Mouse (Mus musculus) adrenal gland, postnatal 36 days (tissue): ENCODE measurements around the gene Akap7. TPM values are rescaled to one million over a fixed set of nuclear protein-coding genes. Genes with fewer than 3 reads are reported as not detected.

Experiments used
- DNase-seq, 2 experiments: peaks; one replicate each; pipeline ENCODE4 v3.0.0; 2021; ENCODE audit warnings: mixed read lengths in 1 of 2
- total RNA-seq, 2 experiments: library from RNA; stranded (reverse); gene quantifications; 2 replicates each; pipeline ENCODE4 v1.2.3; 2021

The Akap7 gene
- total RNA-seq, 2 experiments from 2014 or later = 54.9 to 72.6 TPM

DNA sequence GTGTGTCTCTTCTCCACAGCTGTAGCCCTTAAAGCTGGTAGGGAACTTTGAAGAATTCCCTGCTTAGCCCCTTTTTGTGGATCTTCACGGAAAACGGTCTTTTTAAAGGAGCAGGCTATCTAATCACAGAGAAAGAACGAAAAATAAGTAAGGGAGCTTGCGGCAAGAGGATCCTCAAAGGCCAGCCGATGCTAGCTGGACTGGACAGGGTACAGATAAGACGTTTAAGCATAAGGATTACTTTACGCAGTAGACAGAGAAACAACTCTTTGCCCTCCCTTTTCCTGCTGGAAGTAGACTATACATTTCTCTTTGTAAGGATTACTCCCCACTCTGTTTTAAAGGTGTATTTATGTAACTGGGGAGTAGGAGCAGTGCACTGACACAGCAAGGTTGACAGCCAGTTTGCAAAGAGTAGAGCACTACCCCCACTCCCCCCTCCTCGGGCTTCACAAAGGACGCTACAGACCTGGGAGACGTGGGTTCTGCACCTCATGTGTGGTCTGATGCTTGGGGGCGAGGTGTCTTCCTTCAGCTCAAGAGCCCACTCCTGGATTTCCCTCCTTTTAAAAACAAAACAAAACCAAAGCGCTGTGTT lies 9.9 kb downstream of the Akap7 start:
- DNase-seq = peak in 1 of 2 experiments; percentile 30

DNA sequence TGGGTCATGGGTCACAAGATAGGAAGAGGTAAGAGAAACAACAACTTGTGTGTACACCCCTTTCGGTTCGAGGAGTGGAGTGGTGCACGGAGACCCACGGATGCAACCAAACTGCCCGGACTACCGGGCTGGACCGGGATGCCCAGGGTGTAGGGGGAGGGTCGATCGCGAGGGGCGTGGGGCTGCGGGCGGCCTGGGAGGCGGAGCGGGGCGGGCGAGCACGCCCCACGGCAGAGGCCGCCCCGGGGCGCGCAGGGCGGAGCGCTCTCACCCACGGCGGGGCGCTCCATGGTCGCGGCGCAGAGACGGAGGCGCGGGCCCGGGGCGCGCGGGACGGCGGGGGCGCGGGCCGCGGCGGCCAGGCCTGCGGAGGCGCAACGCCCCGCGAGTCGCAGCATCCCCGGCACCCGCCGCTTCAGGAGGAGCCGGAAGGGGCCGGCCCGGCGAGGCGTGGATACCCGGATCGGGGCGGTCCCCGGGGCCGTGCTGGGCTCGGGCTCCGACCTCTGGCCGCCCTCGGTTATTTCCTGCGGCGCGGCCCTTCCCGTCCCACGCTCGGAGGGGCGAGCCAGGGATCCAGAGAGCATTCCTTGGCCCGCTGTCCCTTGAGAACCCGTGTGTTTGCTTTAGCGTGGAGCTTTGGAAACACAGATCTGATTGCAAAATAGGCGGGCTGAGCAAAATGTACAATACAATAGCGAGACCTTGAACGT lies 10.9 kb downstream of the Akap7 start:
- peak; percentile 91 to 96 for DNase-seq

DNA sequence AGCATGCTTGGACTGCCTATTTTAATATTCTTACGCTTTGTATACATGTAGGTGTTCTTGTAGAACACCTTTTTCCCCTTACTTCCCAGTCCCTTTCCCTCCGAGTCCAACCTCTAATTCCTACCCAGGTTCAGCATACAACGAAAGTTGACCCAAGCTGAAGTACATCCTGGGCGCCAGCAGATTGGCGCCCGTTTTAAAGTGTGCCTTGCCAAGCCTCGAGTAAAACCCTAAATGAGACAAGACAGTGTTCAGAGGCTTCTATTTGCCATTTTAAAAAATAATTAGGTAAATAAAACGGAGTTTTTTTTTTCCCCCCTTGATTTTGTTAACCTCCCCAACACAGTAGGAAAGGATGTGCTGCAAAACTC lies 11.4 kb downstream of the Akap7 start:
- DNase-seq = no peak

DNA sequence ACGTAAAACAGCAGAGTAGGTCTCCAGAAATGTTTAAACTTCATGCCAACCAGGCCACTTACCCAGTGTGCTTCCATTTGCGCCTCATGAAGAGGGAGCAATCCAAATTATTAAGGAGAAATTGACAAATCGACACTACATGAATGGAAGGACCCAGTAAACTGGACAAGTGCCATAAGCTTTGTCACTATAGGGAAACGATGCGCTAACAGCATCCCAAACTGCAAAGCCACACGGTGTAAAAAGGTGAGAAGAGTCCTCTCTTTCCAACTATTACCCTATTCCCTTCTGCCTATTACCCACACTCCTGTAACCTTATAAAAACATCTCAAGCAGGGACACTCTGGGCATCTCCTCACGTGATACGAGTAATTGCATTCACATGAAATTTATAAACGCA lies 11.8 kb downstream of the Akap7 start:
- no peak for DNase-seq

DNA sequence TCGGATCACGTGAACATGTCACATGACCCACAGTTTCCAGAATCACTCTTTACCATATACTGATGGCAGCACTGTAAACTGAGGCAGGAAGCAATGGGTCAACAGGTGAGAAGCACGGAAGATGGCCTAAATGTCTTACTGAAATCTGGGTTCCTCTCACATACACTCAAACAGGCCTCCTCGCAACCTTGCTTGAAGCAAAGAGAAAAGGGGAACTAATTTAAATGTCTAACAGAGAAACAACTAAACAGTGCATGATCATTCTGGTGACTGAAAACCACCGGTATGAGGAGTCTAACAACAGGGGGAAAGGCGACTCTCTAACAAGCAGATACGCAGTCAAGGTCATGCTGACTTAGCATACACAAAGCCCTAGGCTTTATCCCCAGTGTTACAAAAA lies 12.7 kb downstream of the Akap7 start:
- no peak for DNase-seq

DNA sequence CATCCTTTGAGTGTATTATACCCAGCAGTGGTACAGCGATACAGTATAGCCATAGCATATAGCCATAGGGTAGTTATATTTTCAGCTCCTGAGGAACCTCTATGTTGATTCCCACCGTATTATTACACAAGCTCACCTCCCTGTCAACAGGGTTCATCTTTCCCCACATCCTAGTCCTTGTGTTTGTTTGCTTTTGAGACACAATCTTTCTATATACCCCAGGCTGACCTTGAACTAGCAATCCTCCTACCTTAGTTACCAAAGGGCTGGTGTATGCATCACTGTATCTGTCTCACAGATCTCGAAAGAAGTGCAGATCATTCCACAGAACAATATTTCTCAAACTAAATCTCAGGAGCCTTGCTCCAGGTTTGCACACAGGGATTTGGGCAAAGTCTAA lies 13.9 kb downstream of the Akap7 start:
- no peak for DNase-seq

DNA sequence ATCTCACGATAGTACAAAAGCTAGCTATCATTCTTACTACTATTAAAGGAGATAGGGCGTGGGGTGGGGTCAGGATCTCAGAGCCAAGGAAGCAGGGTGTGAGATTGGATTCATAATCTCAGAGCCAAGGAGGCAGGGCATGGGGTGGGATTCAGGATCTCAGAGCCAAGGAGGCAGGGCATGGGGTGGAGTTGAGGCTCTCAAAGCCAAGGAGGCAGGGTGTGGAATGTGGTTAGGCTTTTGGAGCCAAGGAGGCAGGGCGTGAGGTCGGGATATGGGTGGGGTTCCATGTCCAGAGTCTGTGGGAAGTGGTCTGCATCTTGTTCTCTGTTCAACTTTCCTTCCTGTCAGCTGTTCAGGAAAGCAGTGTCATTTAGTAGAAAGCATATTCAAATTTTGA lies 16.6 kb downstream of the Akap7 start:
- DNase-seq = peak in 1 of 2 experiments; percentile 42

DNA sequence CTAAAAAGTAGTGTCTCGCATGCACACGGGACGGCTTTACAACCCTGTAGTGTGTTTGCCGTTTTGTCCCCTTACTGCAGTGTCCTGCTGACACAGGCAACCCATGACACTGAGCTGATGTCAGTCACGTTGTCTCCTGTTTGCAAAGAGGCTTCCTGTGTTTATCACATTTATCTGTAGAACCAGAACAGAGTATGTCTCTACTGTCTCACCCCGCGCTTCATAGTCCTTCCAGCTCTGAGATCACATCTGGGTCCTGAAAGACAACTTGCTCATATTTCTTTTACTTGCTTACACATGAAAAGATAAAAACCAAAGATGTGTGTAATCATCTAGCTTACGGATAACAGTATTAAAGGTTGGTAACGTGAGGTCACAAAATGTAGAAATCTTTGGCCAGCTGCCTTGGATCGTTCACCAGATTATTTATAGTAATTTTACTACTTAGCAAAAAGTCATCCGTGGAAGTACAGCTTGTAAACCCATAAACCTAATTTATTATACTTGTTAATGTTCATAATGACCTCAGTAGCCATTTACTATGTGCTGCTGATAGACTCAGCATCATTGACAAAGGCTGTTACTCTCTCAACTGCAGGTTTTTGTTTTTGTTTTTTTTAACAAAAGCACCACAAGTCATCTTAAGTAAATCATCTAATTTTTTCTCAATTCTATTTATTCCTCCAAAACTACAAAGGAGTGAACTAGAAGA lies 22.4 kb downstream of the Akap7 start:
- peak; percentile 28 to 33 for DNase-seq

DNA sequence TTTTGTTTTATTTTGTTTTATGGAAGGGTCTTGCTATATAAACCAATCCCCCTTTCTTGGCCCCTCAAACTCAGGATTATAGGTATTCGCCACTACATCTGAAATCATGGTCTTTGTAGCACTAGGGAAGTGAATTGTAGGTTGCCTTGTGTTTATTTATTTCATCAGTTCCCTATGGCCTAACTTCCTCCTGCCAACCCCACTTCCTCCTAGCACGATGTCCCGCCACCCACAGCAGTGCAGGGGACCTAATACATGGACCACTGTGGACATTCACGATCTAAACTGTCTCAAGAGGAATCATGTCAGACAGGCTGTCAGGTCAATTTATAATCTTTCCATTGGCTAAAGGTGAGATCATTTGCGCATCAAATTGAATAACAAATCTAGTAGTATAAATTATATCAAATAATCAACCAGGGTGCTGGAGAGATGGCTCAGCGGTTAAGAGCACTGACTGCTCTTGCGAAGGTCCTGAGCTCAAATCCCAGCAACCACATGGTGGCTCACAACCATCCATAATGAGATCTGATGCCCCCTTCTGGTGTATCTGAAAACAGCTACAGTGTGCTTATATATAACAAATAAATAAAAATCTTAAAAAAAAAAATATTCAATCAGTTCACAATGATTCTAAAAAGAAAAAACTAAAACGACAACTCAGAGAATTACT lies 23.1 kb downstream of the Akap7 start:
- no peak for DNase-seq

DNA sequence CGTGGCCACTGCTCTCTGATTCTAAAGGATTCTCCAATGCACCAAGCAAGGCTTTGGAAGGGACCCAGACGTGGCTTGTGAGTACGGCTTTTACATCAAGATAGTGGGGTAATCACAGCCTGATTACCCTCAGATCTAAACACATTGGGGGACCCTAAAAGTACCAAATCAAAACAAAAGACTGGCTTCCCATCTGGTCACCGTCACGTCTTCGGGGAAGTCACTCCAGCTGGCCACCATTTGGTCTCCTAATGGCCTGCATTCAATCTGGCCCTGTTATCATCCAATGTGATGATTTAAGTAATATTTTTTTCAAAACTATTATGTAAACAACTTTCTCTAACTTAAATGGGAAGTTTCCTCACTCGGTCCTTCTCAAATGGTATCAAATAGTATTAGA lies 24.3 kb downstream of the Akap7 start:
- no peak for DNase-seq

DNA sequence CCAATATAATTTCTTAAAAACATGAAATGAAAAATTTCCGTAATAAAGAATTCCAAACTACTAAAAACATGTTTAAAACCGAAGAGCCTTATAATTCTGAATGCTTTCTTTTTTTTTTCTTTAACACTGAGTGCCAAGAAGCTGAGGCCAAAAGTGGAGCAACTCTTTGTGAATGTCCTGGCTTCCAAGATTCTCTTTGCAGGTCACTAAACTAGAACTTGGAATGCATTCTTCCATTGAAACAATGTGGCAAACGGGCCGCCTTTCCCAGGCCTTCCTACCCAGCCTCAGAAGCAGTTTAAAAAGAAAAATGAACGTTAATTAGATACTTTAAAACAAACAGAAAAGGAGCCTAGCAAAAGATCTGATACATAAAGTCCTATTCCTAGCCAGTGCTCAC lies 27.5 kb downstream of the Akap7 start:
- DNase-seq = no peak

DNA sequence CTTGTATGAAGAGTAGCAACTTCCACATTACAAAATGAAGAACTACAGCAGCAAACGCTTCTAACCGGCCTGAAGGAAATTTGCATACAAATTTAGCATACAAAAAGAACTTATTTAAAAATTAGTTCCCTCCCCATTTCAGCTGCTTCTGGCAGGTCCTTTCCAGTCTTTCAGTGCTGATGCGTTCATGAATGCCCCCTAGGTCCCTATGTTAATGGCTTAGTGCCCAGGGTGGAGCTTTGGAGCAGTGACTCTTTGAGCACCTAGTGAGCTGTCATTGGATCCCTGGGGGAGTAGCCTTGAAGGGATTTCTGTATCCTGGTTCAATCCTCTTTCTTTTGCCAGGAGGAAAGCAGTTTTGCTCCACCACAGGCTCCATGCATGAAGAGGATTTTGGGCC lies 28.3 kb downstream of the Akap7 start:
- no peak for DNase-seq

DNA sequence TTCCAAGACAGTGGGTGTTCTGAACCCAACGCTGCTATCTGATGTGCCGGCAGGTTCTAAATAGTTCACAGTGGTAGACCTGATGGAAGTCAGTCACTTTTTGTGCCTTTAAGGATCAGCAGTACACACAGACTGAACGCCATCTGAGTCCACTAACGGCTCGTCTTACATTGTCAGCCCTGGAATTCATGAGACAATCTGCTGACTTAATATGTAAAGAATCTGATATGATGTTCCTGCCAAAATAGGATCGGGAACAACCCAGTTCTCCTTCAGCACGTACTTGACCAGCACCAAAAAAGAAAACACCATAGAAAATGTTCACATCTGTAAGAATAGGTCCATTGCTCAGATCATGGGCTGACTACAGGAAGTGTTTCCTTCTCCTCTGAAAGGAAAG lies 32.2 kb downstream of the Akap7 start:
- DNase-seq = no peak

DNA sequence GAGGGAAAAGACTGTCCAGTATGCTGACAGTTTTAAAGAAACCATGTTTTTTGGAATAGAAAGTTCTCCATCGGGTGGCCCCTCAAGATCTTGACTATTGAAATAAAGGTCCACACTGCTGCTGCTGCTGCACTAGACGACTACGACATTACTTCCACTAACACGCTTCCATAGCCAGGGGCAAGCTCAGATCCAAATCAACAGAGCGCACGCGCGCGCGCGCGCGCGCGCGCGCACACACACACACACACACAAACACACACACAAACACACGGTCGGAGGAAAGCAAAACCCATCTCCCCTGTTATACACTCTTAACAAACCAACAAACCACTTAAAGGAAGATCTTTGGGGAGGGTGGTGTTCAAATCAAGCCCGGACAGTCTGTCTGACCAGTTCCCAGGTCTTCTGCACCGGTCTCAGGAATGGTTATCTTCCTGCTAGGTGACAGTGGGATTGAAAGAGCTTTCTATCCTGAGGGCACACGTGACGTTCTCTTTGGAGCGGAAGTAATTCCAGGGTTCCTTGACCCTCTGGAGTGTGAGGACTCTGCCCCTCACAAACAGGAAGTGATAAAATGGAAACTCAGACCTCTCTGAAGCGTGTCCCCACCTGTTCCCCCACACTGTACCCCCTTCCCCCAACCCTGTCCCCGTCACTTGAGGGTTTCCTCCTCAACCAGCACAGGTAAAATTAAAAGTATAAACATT lies 32.9 kb downstream of the Akap7 start:
- no peak for DNase-seq

DNA sequence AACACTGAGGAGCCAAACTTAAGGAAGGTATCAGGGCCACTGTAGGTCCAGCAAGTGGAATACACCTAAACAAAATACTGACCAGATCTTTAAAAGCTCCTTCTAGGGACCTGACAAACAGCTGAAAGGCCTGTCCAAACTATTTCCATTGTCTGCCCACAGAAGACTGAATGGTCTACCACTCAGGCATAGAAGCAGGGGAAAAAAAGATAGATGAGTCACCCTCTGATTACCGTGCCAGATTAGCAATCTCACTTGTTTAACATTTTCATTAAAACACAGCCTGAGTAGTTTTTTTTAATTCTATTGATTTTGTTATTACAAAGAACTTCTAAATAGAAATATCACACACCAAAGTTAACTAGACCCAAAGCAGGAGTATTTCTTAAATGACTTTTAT lies 33.9 kb downstream of the Akap7 start:
- DNase-seq = no peak

DNA sequence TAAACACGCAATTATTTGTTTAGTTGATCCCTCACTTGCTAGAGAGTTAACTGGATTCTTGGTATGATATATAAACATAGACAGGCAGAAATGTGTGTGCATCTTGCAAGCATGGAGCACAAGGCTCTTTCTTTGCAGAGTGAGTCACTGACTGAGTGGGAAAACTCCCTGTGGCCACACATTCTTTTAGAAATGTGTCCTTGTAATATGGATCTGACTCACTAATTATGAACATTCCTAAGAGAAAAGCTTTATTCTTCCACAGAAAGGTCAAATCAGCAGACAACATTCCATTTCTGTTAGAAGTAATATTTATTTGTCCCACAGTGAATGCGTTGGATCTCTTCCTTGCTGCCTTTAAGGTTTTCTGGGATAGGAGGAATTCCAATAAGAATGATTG lies 35.9 kb downstream of the Akap7 start:
- DNase-seq = peak in 1 of 2 experiments; percentile 33

DNA sequence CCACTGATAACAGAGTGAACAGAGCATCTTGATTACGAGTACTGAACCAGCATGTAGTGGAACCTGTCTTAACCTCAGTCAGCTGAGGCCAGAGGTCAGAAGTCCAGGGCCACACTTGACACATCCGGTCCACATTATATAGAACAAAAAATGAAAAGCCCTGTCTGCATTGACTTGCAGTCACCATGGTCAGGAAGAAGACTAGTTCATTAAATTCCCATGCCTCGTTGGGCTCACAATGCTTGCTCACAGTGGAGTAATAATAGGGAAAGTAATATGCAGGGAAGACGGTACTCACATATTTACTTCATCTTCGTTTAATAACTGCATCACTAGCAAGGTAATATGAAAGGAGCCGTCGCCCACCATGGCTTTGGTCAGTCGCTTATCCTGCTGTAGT lies 36.5 kb downstream of the Akap7 start:
- DNase-seq = no peak

DNA sequence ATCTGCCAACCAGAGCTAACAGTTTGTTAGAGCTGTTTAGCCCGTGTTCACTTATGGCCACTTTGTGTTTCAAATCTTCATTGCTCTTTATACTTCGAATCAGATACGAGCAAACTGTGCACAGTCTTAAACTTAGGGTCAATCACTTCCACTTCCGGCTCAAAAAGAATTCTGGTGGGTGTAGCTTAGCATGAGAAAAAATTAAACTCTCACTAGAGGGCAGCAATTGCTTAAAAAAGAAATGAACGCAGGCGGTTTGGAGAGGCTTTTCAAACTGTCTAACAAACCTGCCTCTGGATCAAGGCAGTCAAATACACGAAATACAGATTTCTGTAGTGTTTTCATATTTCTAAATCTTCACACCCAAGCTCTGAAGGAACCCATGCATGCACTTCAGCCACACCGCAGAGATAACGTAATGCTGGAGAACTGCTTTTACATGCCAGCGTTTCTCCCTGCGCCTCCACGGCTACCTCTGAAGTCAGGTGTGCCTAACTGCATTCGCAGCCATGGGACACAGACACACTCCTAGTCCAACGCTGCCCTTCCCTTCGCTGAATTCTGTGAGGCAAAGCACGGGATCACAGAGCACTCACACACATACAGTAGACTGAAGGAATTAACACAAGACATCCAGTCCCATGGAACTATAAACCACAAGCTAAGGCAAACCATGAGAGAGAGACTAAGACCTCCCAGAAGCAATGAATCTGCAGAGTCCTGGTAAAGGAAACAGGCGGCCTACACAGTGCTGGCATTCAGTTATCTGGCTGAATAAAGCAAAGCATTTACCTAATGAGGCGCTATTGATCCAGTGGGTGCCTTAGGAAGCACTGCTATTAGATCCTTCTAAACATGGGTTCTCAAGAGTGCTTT lies 39.0 kb downstream of the Akap7 start:
- peak in 1 of 2 experiments; percentile 28 for DNase-seq

DNA sequence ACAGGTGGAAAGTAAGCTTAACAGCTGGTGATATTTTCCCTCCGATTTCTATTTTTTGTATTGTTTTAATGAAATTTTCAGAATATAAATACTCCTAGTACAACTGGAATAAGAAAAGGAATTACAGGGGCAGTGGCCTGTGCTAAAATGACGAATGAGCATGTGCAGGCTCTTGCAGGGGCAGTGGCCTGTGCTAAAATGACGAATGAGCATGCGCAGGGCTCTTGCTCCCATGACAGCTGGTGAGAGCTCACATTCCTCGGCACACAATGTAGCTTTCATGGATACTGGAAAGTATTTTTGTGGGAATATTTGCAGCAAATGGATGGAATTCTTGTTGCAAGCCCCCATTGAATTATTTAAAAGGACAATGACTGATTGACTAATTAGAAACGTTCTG lies 46.5 kb downstream of the Akap7 start:
- no peak for DNase-seq

DNA sequence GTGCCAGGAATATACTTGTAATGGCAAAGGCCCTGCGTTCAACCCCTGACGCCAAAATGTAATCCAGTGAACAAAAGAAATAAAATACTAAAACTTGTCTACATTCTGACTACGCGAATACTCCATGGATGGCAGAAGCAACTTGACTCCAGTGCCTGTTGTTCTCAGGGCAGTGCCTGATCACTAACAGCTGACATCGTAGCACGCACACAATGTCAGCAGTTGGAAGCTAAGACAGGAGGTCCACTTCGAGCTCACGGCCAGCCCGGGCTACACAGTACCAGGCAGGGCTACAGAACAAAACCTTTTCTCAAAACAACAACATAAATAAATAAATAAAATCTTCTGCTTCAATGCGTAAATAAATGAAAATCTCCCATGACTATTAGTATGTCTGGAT lies 46.9 kb downstream of the Akap7 start:
- no peak for DNase-seq

DNA sequence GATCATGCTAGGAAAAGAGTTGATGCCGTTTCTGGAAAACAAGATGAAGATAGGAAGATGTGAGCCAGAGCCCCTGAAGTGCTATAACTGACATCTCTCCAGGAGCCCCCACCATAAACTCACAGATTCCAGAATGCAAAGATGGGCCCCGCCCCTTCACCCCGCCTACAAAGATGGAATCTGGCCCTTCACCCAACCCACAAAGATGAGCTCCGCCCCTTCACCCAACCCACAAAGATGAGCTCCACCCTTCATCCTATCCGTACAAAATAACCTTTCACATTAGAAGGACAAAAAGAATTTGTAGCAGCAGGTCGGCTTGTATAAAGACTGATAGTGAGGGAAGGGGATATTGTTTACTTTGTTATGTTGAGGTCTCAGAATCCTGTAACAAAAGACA lies 49.5 kb downstream of the Akap7 start:
- DNase-seq = no peak
